Mouse (Mus musculus) spleen, adult 2 months (tissue): Measurements from ENCODE around the gene Gpx6. TPM values are rescaled to one million over a fixed set of nuclear protein-coding genes. Genes with fewer than 3 reads are reported as not detected.

ENCODE experiments used
- DNase-seq, 2 experiments: peaks; one replicate each; pipeline versions ENCODE4 v3.0.0 to v3.0.0-alpha.2; 2012 to 2021; ENCODE audit warnings: low spot score in 2 of 2, low read depth in 1 of 2
- H3K27ac ChIP-seq: fragments of 200-500 bp; 2 replicates; pipeline ENCODE4 v1.5.1; 2012; ENCODE audit warnings: low read length, inconsistent platforms; ENCODE audit not compliant: insufficient read depth
- H3K27me3 ChIP-seq: fragments of 200-500 bp; 2 replicates; pipeline ENCODE4 v1.6.1; 2012; ENCODE audit warnings: mild to moderate bottlenecking, moderate library complexity, low read length, inconsistent platforms; ENCODE audit not compliant: control insufficient read depth, insufficient read depth
- H3K36me3 ChIP-seq: fragments of 200-500 bp; 2 replicates; pipeline ENCODE4 v1.6.1; 2012; ENCODE audit warnings: mild to moderate bottlenecking, low read length, inconsistent platforms; ENCODE audit not compliant: control insufficient read depth, insufficient read depth
- H3K4me1 ChIP-seq: fragments of 200-500 bp; 2 replicates; pipeline ENCODE4 v1.6.1; 2011; ENCODE audit warnings: inconsistent platforms; ENCODE audit not compliant: control insufficient read depth, insufficient read depth, insufficient read length
- H3K4me3 ChIP-seq: fragments of 200-500 bp; 2 replicates; pipeline ENCODE4 v1.5.1; 2011; ENCODE audit warnings: mild to moderate bottlenecking, inconsistent platforms; ENCODE audit not compliant: insufficient read depth, insufficient read length; ENCODE audit errors: extremely low read depth
- CTCF ChIP-seq: fragments of 200-500 bp; IDR thresholded peaks from 2 replicates; pipeline ENCODE4 v1.5.1; 2011; ENCODE audit warnings: mild to moderate bottlenecking, inconsistent platforms; ENCODE audit not compliant: insufficient read depth, insufficient read length, insufficient replicate concordance; ENCODE audit errors: extremely low read depth
- POLR2A ChIP-seq: fragments of 200-500 bp; IDR thresholded peaks from 2 replicates; pipeline ENCODE4 v1.6.1; 2011; ENCODE audit warnings: low read depth, low read length, inconsistent platforms
- WGBS: fragments of 180-500 bp; shearing (Covaris S2); methylation state at CpG from one replicate; pipeline ENCODE4 v1.1.7; 2018; 5-methylcytosine and 5-hydroxymethylcytosine counted together
- polyA plus RNA-seq: library from polyadenylated mRNA; depleted of rRNA; stranded (reverse); fragments of >200 nt; gene quantifications from 2 replicates; pipeline ENCODE4 v1.2.3, GENCODE M21; 2012

Gpx6 gene
- polyA plus RNA-seq, 1 experiment, result not detected

DNA sequence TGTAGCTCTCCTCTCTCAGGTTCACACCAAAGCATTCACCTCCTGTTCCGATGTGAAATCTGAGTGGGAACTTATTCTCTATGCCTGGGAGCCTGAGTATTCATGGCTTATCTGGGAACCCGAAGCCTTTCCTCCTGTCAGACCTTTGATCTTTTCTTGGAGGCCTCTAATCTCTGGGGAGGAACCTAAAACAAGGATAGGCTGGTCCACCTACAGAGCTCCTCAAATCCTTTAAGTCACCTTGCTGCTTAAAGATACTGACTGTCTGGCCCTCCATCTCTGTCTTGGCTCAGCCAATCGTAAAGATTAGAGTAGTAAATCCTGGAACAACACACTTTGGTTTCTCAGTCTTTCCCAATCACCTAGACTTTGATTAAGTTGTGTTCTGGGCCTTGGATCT, 13.4 kb upstream of the Gpx6 start:
- WGBS, result 62% methylated on average over 3 of the region's 3 CpGs
- no peaks in the 10 kb centered on the region for H3K27me3 ChIP-seq
- no peak overlapping the region for H3K27ac ChIP-seq
- no peak overlapping the region for H3K4me3 ChIP-seq
- H3K36me3 ChIP-seq, result no peaks in the 10 kb centered on the region
- no peaks in the 10 kb centered on the region for H3K4me1 ChIP-seq
- no peak for DNase-seq
- TF ChIP-seq CTCF (no peak), POLR2A (no peak)

DNA sequence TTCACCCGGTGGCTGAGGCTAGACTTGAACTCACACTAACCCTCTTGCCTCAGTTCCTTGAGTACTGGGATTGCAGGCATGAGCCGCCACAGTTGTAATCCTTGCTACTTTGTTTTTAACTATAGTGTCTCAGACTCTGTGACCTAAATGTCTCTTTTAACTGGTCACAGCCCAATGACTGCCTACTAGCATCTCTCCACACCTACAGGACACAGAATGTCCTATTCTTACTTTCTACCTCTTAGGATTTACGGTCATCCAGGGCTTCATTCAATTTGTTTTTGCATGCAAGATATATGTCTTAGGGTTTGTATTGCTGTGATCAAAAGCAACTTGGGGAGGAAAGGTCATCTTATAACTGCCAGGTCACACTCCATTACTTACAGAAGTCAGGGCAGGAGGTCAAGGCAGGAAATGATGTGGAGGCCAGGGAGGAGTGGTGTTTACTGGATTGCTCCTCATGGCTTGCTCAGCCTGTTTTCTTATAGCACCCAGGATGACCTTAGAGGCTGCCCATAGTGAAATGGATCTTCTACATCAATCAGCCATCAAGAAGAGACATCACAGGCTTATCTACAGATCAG, 7.3 kb upstream of the Gpx6 start:
- Histone ChIP-seq H3K36me3 (no peaks in the 10 kb centered on the region), H3K27me3 (no peaks in the 10 kb centered on the region), H3K4me3 (no peak overlapping the region), H3K27ac (no peak overlapping the region), H3K4me1 (no peaks in the 10 kb centered on the region)
- DNase-seq, result no peak
- TF ChIP-seq POLR2A (no peak), CTCF (no peak)
- WGBS, result 84% methylated on average over 3 of the region's 3 CpGs

DNA sequence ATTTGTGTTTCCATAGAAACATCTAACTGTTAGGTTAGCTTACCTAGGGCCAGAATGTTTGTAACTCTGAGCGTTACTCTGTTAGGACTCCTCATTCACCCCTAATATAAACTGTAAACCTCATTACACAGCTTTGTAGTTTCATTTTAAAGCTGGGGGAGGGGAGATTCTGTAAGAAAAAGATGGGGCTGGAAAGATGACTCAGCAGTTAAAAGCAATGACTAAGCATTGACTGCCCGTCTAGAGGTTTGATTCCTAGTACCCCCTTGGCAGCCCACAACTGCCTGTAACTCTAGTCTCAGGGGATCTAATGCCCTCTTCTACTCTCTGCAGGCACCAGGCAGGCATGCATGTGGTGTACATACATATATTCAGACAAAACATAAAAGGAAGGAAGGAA, 2.1 kb upstream of the Gpx6 start:
- no peak overlapping the region for H3K4me3 ChIP-seq
- no peak for DNase-seq
- H3K27ac ChIP-seq, result no peak overlapping the region
- H3K36me3 ChIP-seq, result no peaks in the 10 kb centered on the region
- H3K4me1 ChIP-seq, result no peaks in the 10 kb centered on the region
- no peaks in the 10 kb centered on the region for H3K27me3 ChIP-seq
- 62% methylated on average over 2 of the region's 2 CpGs for WGBS
- TF ChIP-seq POLR2A (no peak), CTCF (no peak)

DNA sequence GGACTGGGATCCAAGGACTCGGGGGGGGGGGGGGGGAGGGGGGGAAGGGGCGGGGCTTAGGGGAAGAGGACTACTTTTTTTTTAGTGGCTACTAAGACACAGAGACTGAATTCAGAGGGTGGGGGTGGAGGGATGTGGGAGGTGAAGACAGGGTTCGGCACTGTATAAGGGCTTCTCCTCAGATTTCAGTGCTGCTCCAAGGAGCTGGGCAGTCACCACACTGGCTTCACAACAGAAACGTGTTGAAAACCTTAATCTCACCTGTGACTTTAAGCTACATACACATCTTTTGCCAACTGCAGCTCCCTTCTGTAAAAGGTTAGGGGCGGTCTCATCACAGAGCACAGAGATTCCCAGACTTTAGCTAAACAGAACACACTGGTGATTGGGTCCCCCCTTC, 929 bp downstream of the Gpx6 start:
- no peaks in the 10 kb centered on the region for H3K4me1 ChIP-seq
- H3K4me3 ChIP-seq, result no peak overlapping the region
- H3K27ac ChIP-seq, result no peak overlapping the region
- H3K36me3 ChIP-seq, result no peaks in the 10 kb centered on the region
- DNase-seq, result no peak
- TF ChIP-seq CTCF (no peak), POLR2A (no peak)
- 84% methylated on average over 3 of the region's 5 CpGs for WGBS
- H3K27me3 ChIP-seq, result no peaks in the 10 kb centered on the region

DNA sequence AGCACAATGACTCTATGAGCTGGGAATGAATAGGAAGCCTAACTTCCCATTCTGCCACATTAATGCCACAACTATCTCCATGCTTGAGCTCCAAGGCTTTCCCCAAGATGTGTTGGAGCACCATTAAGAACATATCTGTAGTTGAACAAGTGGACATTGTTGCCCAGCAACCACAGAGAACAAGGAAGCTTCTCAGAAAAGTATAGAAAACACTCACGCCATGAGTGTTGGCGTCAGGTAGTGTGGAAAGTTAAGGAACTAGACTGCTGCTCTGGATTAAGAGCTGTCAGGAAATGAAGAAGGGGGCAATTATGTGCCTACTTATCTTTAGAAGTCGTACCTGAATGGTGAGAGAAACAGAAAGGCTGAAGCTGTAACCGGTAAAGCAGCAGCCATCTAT, 2.0 kb downstream of the Gpx6 start:
- Histone ChIP-seq H3K27ac (no peak overlapping the region), H3K4me3 (no peak overlapping the region), H3K36me3 (no peaks in the 10 kb centered on the region), H3K27me3 (no peaks in the 10 kb centered on the region), H3K4me1 (no peaks in the 10 kb centered on the region)
- WGBS, result 84% methylated on average over 4 of the region's 4 CpGs
- no peak for DNase-seq
- TF ChIP-seq POLR2A (no peak), CTCF (no peak)

DNA sequence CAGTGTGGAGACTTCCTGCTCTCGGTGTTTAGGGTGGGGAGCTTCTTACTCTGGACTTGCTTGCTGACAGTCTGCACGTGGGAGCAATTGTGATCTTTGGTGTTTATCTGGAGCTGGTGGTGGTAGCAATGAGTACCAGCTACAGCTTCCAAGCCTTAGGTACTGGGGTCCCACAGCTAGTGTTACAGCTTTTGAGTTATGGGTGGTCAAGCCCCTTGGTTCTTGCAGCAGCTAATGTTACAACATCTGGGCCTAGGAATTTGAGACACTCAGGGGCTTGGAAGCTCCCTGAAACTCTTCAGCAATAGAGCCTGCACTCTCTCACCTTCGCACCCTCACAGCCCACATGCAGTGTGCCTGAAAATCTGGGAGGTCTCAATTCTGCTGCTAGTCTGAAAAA, 8.3 kb downstream of the Gpx6 start:
- no peaks in the 10 kb centered on the region for H3K4me1 ChIP-seq
- H3K4me3 ChIP-seq, result no peak overlapping the region
- TF ChIP-seq POLR2A (no peak), CTCF (no peak)
- 65% methylated on average over 3 of the region's 3 CpGs for WGBS
- no peaks in the 10 kb centered on the region for H3K27me3 ChIP-seq
- no peak overlapping the region for H3K27ac ChIP-seq
- no peaks in the 10 kb centered on the region for H3K36me3 ChIP-seq
- DNase-seq, result no peak

DNA sequence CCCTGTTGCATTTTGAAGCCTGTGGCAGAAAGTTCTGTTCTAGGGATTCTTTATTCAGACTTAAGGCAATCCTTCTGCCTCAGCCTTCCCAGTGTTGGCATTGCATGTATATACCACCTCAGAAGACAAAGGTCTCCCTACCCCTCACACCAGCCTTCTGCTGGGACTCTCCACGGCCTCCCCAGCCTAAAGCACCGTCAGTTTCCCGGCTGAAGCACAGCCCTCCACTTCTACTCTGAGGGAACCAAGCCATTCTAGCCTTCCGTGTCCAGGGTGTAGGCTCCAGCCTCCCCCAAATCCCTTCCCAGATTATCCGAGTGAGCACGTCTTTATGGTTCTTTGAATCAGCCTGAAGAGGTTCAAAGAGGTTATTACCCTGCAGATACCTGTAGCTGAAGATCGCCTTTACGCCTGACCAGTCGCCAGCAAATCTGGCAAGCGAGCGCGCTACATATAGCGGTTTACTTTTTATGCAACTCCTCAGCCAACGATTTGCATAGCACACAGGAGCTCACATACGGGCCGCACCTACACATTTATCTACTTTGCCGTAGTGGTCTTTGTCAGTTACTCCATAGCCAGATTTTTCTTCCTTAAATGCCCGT, 10.1 kb downstream of the Gpx6 start:
- 33% methylated on average over 18 of the region's 18 CpGs for WGBS
- H3K4me3 ChIP-seq, result no peak overlapping the region
- no peak for DNase-seq
- H3K27me3 ChIP-seq, result peaks cover 2% of the 10 kb centered on the region; the same call in 1 of the 2 replicates
- no peaks in the 10 kb centered on the region for H3K36me3 ChIP-seq
- H3K27ac ChIP-seq, result no peak overlapping the region
- no peak for TF ChIP-seq POLR2A
- no peak for TF ChIP-seq CTCF
- no peaks in the 10 kb centered on the region; the same call in 1 of the 2 replicates for H3K4me1 ChIP-seq
